Mouse (Mus musculus): ENCODE results near the gene Gm13283. TPM values are rescaled to one million over a fixed set of nuclear protein-coding genes. Genes with fewer than 3 reads are reported as not detected.
A peak's percentile ranks its signal among the peaks of the same experiment; 100 is the strongest.
"Not testable (repeated sequence)": the region's sequence is repeated elsewhere in the genome, so short reads cannot be mapped to it uniquely, and the experiment has no call there.

The Gm13283 gene
- polyA plus RNA-seq (2015; fragmentation: Nextera tagmentation; extraction: Ambion mirVana) = 0.17 TPM in 1 of 2 replicates, not detected in the other

- Histone ChIP-seq H3K9ac (peak within 1 kb of the TSS; percentile 48; the same call in 1 of the 2 replicates), H3K4me2 (peak within 1 kb of the TSS; percentile 69), H3K4me3 (peak within 1 kb of the TSS; percentile 40)
- not testable (repeated sequence) for H3K4me1 ChIP-seq; H3K27ac ChIP-seq; H3K27me3 ChIP-seq; H3K9me3 ChIP-seq (replicated peaks); ATAC-seq; H3K36me3 ChIP-seq (ENCODE audit: poor library complexity, severe bottlenecking)
- 23% methylated on average over 11 of the region's 14 CpGs for WGBS
Measured at GRCm38 (mm10) chr4:88759610-88760268, at the start of gene Gm13283. TSS of gene Gm13283 (plus strand) at chr4:88760119.

- H3K36me3 ChIP-seq (ENCODE audit: poor library complexity, severe bottlenecking) = peaks cover 45% of the 10 kb centered on the region
- no peaks in the 10 kb centered on the region for H3K9me3 ChIP-seq (replicated peaks)
- H3K4me1 ChIP-seq = peaks cover 15% of the 10 kb centered on the region
- no peak overlapping the region for H3K4me2 ChIP-seq
- no peak overlapping the region for H3K27ac ChIP-seq
- 87% methylated on average over 1 of the region's 1 CpGs for WGBS
- H3K4me3 ChIP-seq = no peak overlapping the region
- H3K9ac ChIP-seq = no peak overlapping the region
- ATAC-seq = no peak
- H3K27me3 ChIP-seq = no peaks in the 10 kb centered on the region
Measured at GRCm38 (mm10) chr4:88714281-88714680, 45.6 kb upstream of the Gm13283 start.

- Histone ChIP-seq H3K9ac (no peak overlapping the region), H3K4me3 (no peak overlapping the region), H3K9me3 (replicated peaks) (no peaks in the 10 kb centered on the region), H3K27ac (no peak overlapping the region), H3K36me3 (ENCODE audit: poor library complexity, severe bottlenecking) (peaks cover 46% of the 10 kb centered on the region), H3K4me2 (no peak overlapping the region), H3K4me1 (peaks cover 21% of the 10 kb centered on the region), H3K27me3 (no peaks in the 10 kb centered on the region)
- no peak for ATAC-seq
Measured at GRCm38 (mm10) chr4:88715059-88715458, 44.9 kb upstream of the Gm13283 start.

- H3K9ac ChIP-seq = peak overlapping the region; percentile 51
- peak overlapping the region; percentile 31 for H3K4me3 ChIP-seq
- no peak overlapping the region for H3K27ac ChIP-seq
- 77% methylated on average over 1 of the region's 1 CpGs for WGBS
- H3K9me3 ChIP-seq (replicated peaks) = no peaks in the 10 kb centered on the region
- H3K4me1 ChIP-seq = peaks cover 35% of the 10 kb centered on the region
- H3K4me2 ChIP-seq = peak overlapping the region; percentile 61
- no peaks in the 10 kb centered on the region for H3K27me3 ChIP-seq
- ATAC-seq = no peak
- peaks cover 43% of the 10 kb centered on the region for H3K36me3 ChIP-seq (ENCODE audit: poor library complexity, severe bottlenecking)
Measured at GRCm38 (mm10) chr4:88718715-88719114, 41.2 kb upstream of the Gm13283 start.

- under 1% methylated on average over 82 of the region's 82 CpGs for WGBS
- H3K4me2 ChIP-seq = peak within 1 kb of the TSS; percentile 87
- H3K4me1 ChIP-seq = peaks cover 35% of the 10 kb centered on the region
- peak within 1 kb of the TSS; percentile 93 for H3K4me3 ChIP-seq
- peak; percentile 98 for ATAC-seq
- H3K9ac ChIP-seq = peak within 1 kb of the TSS; percentile 99
- peaks cover 18% of the 10 kb centered on the region for H3K36me3 ChIP-seq (ENCODE audit: poor library complexity, severe bottlenecking)
- H3K9me3 ChIP-seq (replicated peaks) = no peaks in the 10 kb centered on the region
- no peaks in the 10 kb centered on the region for H3K27me3 ChIP-seq
- H3K27ac ChIP-seq = peak within 1 kb of the TSS; percentile 95
Measured at GRCm38 (mm10) chr4:88721791-88722721, 37.9 kb upstream of the Gm13283 start, which contains the start of the genes Gm26566 and Klhl9. TSS of gene Gm26566 (plus strand) at chr4:88721805. TSS of gene Klhl9 (minus strand) at chr4:88722465.

- no peak overlapping the region for H3K4me2 ChIP-seq
- no peak overlapping the region for H3K4me3 ChIP-seq
- peaks cover 11% of the 10 kb centered on the region for H3K36me3 ChIP-seq (ENCODE audit: poor library complexity, severe bottlenecking)
- ATAC-seq = no peak
- 66% methylated on average over 8 of the region's 8 CpGs for WGBS
- peaks cover 27% of the 10 kb centered on the region for H3K4me1 ChIP-seq
- H3K9ac ChIP-seq = no peak overlapping the region
- no peaks in the 10 kb centered on the region for H3K9me3 ChIP-seq (replicated peaks)
- H3K27me3 ChIP-seq = no peaks in the 10 kb centered on the region
- H3K27ac ChIP-seq = no peak overlapping the region
Measured at GRCm38 (mm10) chr4:88723497-88724090, 36.3 kb upstream of the Gm13283 start.

GRCm38 (mm10) chr4:88726727-88727126 lies 33.2 kb upstream of the Gm13283 start:
- Histone ChIP-seq H3K4me1 (no peaks in the 10 kb centered on the region), H3K36me3 (ENCODE audit: poor library complexity, severe bottlenecking) (no peaks in the 10 kb centered on the region), H3K4me3 (no peak overlapping the region), H3K27ac (no peak overlapping the region), H3K4me2 (no peak overlapping the region), H3K9me3 (replicated peaks) (no peaks in the 10 kb centered on the region), H3K9ac (no peak overlapping the region), H3K27me3 (no peaks in the 10 kb centered on the region)
- no peak for ATAC-seq
- 86% methylated on average over 6 of the region's 6 CpGs for WGBS

- no peaks in the 10 kb centered on the region for H3K27me3 ChIP-seq
- 0% methylated on average over 1 of the region's 1 CpGs for WGBS
- H3K27ac ChIP-seq = no peak overlapping the region
- no peaks in the 10 kb centered on the region for H3K9me3 ChIP-seq (replicated peaks)
- H3K36me3 ChIP-seq (ENCODE audit: poor library complexity, severe bottlenecking) = no peaks in the 10 kb centered on the region
- no peak overlapping the region for H3K4me3 ChIP-seq
- no peaks in the 10 kb centered on the region for H3K4me1 ChIP-seq
- H3K9ac ChIP-seq = no peak overlapping the region
- no peak overlapping the region for H3K4me2 ChIP-seq
- ATAC-seq = no peak
Measured at GRCm38 (mm10) chr4:88727324-88727723, 32.6 kb upstream of the Gm13283 start.

- Histone ChIP-seq H3K27ac (no peak overlapping the region), H3K27me3 (no peaks in the 10 kb centered on the region), H3K9ac (no peak overlapping the region), H3K36me3 (ENCODE audit: poor library complexity, severe bottlenecking) (no peaks in the 10 kb centered on the region), H3K4me2 (no peak overlapping the region), H3K4me3 (no peak overlapping the region), H3K4me1 (no peaks in the 10 kb centered on the region), H3K9me3 (replicated peaks) (no peaks in the 10 kb centered on the region)
- peak; percentile 68 for ATAC-seq
- WGBS = 5% methylated on average over 2 of the region's 2 CpGs
Measured at GRCm38 (mm10) chr4:88738480-88738879, 21.4 kb upstream of the Gm13283 start.

GRCm38 (mm10) chr4:88739036-88739435 lies 20.9 kb upstream of the Gm13283 start:
- WGBS = 88% methylated on average over 6 of the region's 6 CpGs
- no peaks in the 10 kb centered on the region for H3K4me1 ChIP-seq
- no peak overlapping the region for H3K4me2 ChIP-seq
- H3K27me3 ChIP-seq = no peaks in the 10 kb centered on the region
- no peak overlapping the region for H3K9ac ChIP-seq
- H3K27ac ChIP-seq = no peak overlapping the region
- H3K4me3 ChIP-seq = no peak overlapping the region
- no peak for ATAC-seq
- H3K9me3 ChIP-seq (replicated peaks) = no peaks in the 10 kb centered on the region
- H3K36me3 ChIP-seq (ENCODE audit: poor library complexity, severe bottlenecking) = no peaks in the 10 kb centered on the region

- Histone ChIP-seq H3K4me3 (no peak overlapping the region), H3K36me3 (ENCODE audit: poor library complexity, severe bottlenecking) (no peaks in the 10 kb centered on the region), H3K27me3 (no peaks in the 10 kb centered on the region), H3K4me2 (no peak overlapping the region), H3K27ac (no peak overlapping the region), H3K4me1 (peaks cover 7% of the 10 kb centered on the region; the same call in 1 of the 2 replicates), H3K9me3 (replicated peaks) (no peaks in the 10 kb centered on the region), H3K9ac (no peak overlapping the region)
- 93% methylated on average over 4 of the region's 4 CpGs for WGBS
- no peak for ATAC-seq
Measured at GRCm38 (mm10) chr4:88741426-88741825, 18.5 kb upstream of the Gm13283 start.
